Mouse (Mus musculus) bone marrow macrophage, adult 2 months (primary cell): ENCODE measurements around the gene Fasl.

Experiments
- CTCF ChIP-seq: IDR thresholded peaks from 2 replicates; pipeline ENCODE4 v1.5.1; 2012; ENCODE audit warnings: low read depth, mild to moderate bottlenecking, low read length, moderate library complexity
- POLR2A ChIP-seq: IDR thresholded peaks from 2 replicates; pipeline ENCODE4 v1.6.1; 2012; ENCODE audit warnings: mild to moderate bottlenecking, low read depth, low read length, borderline replicate concordance

GRCm38 (mm10) chr1:161764964-161765363 lies 23.3 kb downstream of the Fasl start:
- TF ChIP-seq CTCF (no peak), POLR2A (no peak)
